Mouse (Mus musculus) small intestine, adult 2 months (tissue): ENCODE results near the gene Hoxb5.

Source experiments
- CTCF ChIP-seq: fragments of 200-500 bp; IDR thresholded peaks from 2 replicates; pipeline ENCODE4 v1.5.1; 2012; ENCODE audit warnings: low read depth, mild to moderate bottlenecking, control low read depth, inconsistent platforms, low read length, moderate library complexity, mixed read lengths; ENCODE audit not compliant: insufficient replicate concordance, insufficient read length; ENCODE audit errors: extremely low read depth
- POLR2A ChIP-seq: fragments of 200-500 bp; IDR thresholded peaks from 2 replicates; pipeline ENCODE4 v1.6.1; 2012; ENCODE audit warnings: low read depth, mild to moderate bottlenecking, control low read depth, inconsistent platforms, low read length, moderate library complexity

- no peak for TF ChIP-seq CTCF
- no peak for TF ChIP-seq POLR2A
These were observed 24.6 kb downstream of the Hoxb5 start for GRCm38 (mm10) chr11:96327750-96328149.
